Mouse (Mus musculus): Measurements from ENCODE around the gene Scgb1a1. TPM values are rescaled to one million over a fixed set of nuclear protein-coding genes. Genes with fewer than 3 reads are reported as not detected.

Gene Scgb1a1
- polyA plus RNA-seq, 1 experiment: not detected

DNA sequence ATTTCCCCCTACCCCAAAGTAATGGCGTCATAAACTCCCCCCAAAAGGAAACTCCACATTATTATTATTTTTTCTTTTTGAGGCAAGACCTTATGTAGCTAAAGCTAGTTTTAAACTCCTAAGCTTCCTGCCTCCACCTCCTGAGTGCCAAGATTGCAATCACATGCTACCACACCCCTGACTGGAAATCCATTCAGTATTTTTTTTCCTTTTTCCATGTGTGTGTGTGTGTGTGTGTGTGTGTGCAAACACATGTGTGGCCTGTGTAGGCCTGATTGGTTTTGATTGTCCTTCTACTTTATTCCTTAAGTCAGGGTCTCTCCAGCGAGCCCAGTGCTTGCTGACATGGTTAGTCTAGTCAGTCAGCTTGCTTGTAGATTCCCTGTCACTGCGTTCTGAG is 53.3 kb downstream of the Scgb1a1 start:
- TF ChIP-seq POLR2A (IDR thresholded peaks at IDR 0.05; ENCODE audit: borderline replicate concordance, extremely low read depth, insufficient read depth, insufficient read length, poor library complexity, severe bottlenecking) (no peak), CTCF (IDR thresholded peaks at IDR 0.05; ENCODE audit: borderline replicate concordance, extremely low read depth, insufficient read depth, insufficient read length) (no peak)
- no peak for DNase-seq (ENCODE audit: low read depth)

Other genes with a start within 250 kb of the Scgb1a1 start
- gene Gng3, start 248.8 kb downstream of the Scgb1a1 start, polyA plus RNA-seq (2012; rRNA removed): 187 and 233 TPM in 2 replicates
- gene Lrrn4cl, start 237.2 kb downstream of the Scgb1a1 start, polyA plus RNA-seq (2012; rRNA removed): 0.90 and 1.4 TPM in 2 replicates
- 105 and 111 TPM in 2 replicates for gene Ubxn1, start 216.5 kb downstream of the Scgb1a1 start, polyA plus RNA-seq (2012; rRNA removed)
- gene Uqcc3, start 207.0 kb downstream of the Scgb1a1 start, polyA plus RNA-seq (2012; rRNA removed): 45.4 and 46.9 TPM in 2 replicates
- gene Lbhd1, start 204.2 kb downstream of the Scgb1a1 start, polyA plus RNA-seq (2012; rRNA removed): 5.5 and 6.8 TPM in 2 replicates
- not detected in 2 replicates for gene Gm49403, start 204.0 kb downstream of the Scgb1a1 start, polyA plus RNA-seq (2012; rRNA removed)
- gene 1810009A15Rik, start 199.1 kb downstream of the Scgb1a1 start, polyA plus RNA-seq (2012; rRNA removed): 43.0 and 52.4 TPM in 2 replicates
- gene Gm49416, start 199.0 kb downstream of the Scgb1a1 start, polyA plus RNA-seq (2012; rRNA removed): 0.23 and 0.33 TPM in 2 replicates
- gene Ints5, start 195.0 kb downstream of the Scgb1a1 start, polyA plus RNA-seq (2012; rRNA removed): 31.4 and 37.1 TPM in 2 replicates
- 155 and 182 TPM in 2 replicates for gene Ganab, start 189.9 kb downstream of the Scgb1a1 start, polyA plus RNA-seq (2012; rRNA removed)
- 136 and 174 TPM in 2 replicates for gene B3gat3, start 167.6 kb downstream of the Scgb1a1 start, polyA plus RNA-seq (2012; rRNA removed)
- gene Rom1, start 158.6 kb downstream of the Scgb1a1 start, polyA plus RNA-seq (2012; rRNA removed): 2.4 and 2.5 TPM in 2 replicates
- gene Eml3, start 158.4 kb downstream of the Scgb1a1 start, polyA plus RNA-seq (2012; rRNA removed): 14.7 and 17.5 TPM in 2 replicates
- gene Mta2, start 146.1 kb downstream of the Scgb1a1 start, polyA plus RNA-seq (2012; rRNA removed): 35.1 and 57.9 TPM in 2 replicates
- 25.3 and 31.5 TPM in 2 replicates for gene Tut1, start 134.1 kb downstream of the Scgb1a1 start, polyA plus RNA-seq (2012; rRNA removed)
- gene Eef1g, start 120.9 kb downstream of the Scgb1a1 start, polyA plus RNA-seq (2012; rRNA removed): 371 and 527 TPM in 2 replicates
- gene Ahnak, start 98.7 kb downstream of the Scgb1a1 start, polyA plus RNA-seq (2012; rRNA removed): 2.5 and 6.0 TPM in 2 replicates
- 6.8 and 12.3 TPM in 2 replicates for gene Asrgl1, start 47.7 kb upstream of the Scgb1a1 start, polyA plus RNA-seq (2012; rRNA removed)